Mouse (Mus musculus) small intestine, adult 2 months (tissue): ENCODE results near the gene Lrch2.
"Not testable (repeated sequence)": the region's sequence is repeated elsewhere in the genome, so short reads cannot be mapped to it uniquely, and the experiment has no call there.

ENCODE experiments used
- CTCF ChIP-seq: fragments of 200-500 bp; IDR thresholded peaks from 2 replicates; pipeline ENCODE4 v1.5.1; 2012; ENCODE audit warnings: low read depth, mild to moderate bottlenecking, control low read depth, inconsistent platforms, low read length, moderate library complexity, mixed read lengths; ENCODE audit not compliant: insufficient replicate concordance, insufficient read length; ENCODE audit errors: extremely low read depth
- POLR2A ChIP-seq: fragments of 200-500 bp; IDR thresholded peaks from 2 replicates; pipeline ENCODE4 v1.6.1; 2012; ENCODE audit warnings: low read depth, mild to moderate bottlenecking, control low read depth, inconsistent platforms, low read length, moderate library complexity

DNA sequence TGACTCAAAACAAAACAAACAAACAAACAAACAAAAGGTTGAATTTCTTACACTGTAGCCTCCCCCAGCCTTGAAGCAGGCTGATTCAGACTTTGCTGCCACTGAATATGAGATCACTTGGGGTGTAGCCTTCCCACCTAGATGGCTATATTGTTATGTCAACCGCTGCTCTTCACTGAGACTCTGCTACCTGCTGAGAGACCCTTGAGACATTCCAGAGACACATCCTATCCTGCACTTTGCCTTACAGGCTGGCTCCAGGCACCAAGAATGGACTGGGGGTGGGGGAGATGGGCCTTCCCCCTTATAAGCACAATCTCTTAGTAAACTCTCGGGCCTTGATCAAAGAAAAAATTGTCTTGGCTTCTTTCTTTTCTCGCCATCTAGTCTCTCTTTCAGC lies 16.8 kb downstream of the Lrch2 start:
- not testable (repeated sequence) for TF ChIP-seq CTCF, POLR2A
